Mouse (Mus musculus) liver, embryonic 14.5 days (tissue): Measurements from ENCODE around the gene BC028528. TPM values are rescaled to one million over a fixed set of nuclear protein-coding genes. Genes with fewer than 3 reads are reported as not detected.
A peak's percentile ranks its signal among the peaks of the same experiment; 100 is the strongest.

Source experiments
- ATAC-seq: fragments of 200-750 bp; cut with Nextera tagmentation; 2 replicates; pipeline ENCODE4 v1.8.0; 2017; ENCODE audit warnings: moderate number of reproducible peaks, mild to moderate bottlenecking, moderate library complexity; ENCODE audit not compliant: insufficient read depth
- DNase-seq, 3 experiments: peaks; one replicate each; pipeline ENCODE4 v3.0.0-alpha.2; 2012 to 2013; ENCODE audit warnings: low read depth in 3 of 3, low spot score in 3 of 3
- H3K27ac ChIP-seq: fragments of 300-500 bp; sonication (generic); 2 replicates; pipeline ENCODE4 v1.5.1; 2014; ENCODE audit warnings: moderate library complexity, mild to moderate bottlenecking, control low read depth, inconsistent platforms
- H3K27me3 ChIP-seq: fragments of 300-500 bp; sonication (generic); 2 replicates; pipeline ENCODE4 v1.6.1; 2014; ENCODE audit warnings: mild to moderate bottlenecking, low read length, moderate library complexity; ENCODE audit not compliant: control insufficient read depth, insufficient read depth
- H3K36me3 ChIP-seq: fragments of 300-500 bp; sonication (generic); replicated peaks from 2 replicates; pipeline ENCODE4 v1.6.1; 2014; ENCODE audit warnings: low read depth; ENCODE audit not compliant: control insufficient read depth, insufficient read depth
- H3K4me1 ChIP-seq, 2 experiments: fragments of 200-500 bp in 1 of 2; fragments of 300-500 bp in 1 of 2; sonication (generic) in 1 of 2; replicated peaks; 2 replicates each; pipeline ENCODE4 v1.6.1; 2012 to 2014; ENCODE audit warnings: antibody characterized with exemption in 1 of 2, inconsistent platforms in 1 of 2, low read length in 1 of 2; ENCODE audit not compliant: control insufficient read depth in 2 of 2, insufficient read depth in 2 of 2
- H3K4me2 ChIP-seq: fragments of 300-500 bp; sonication (generic); 2 replicates; pipeline ENCODE4 v1.6.1; 2014; ENCODE audit warnings: low read depth, mild to moderate bottlenecking, control low read depth, moderate library complexity
- H3K4me3 ChIP-seq, 2 experiments: fragments of 200-500 bp in 1 of 2; fragments of 300-500 bp in 1 of 2; sonication (generic) in 1 of 2; 2 replicates each; pipeline ENCODE4 v1.5.1; 2012 to 2014; ENCODE audit warnings: low read depth in 2 of 2, low read length in 2 of 2, mild to moderate bottlenecking in 2 of 2, control low read depth in 1 of 2, inconsistent platforms in 1 of 2, moderate library complexity in 1 of 2; ENCODE audit not compliant: insufficient read depth in 1 of 2
- H3K9ac ChIP-seq: fragments of 300-500 bp; sonication (generic); replicated peaks from 2 replicates; pipeline ENCODE4 v1.6.1; 2014; ENCODE audit warnings: mild to moderate bottlenecking, control low read depth, moderate library complexity
- H3K9me3 ChIP-seq: fragments of 300-500 bp; sonication (generic); 2 replicates; pipeline ENCODE4 v1.6.1; 2016; ENCODE audit warnings: low read length, mixed read lengths; ENCODE audit not compliant: control insufficient read depth
- CTCF ChIP-seq: IDR thresholded peaks from 2 replicates; pipeline ENCODE4 v1.5.1; 2016; ENCODE audit warnings: antibody characterized with exemption, low read depth, control low read depth
- EP300 ChIP-seq: IDR thresholded peaks from 2 replicates; pipeline ENCODE4 v1.6.1; 2016; ENCODE audit warnings: antibody characterized with exemption, low read depth
- WGBS: fragments of 180-500 bp; shearing (Covaris S2); extraction: QIAGEN DNeasy Blood & Tissue Kit; methylation state at CpG from one replicate; pipeline ENCODE4 v1.1.7; 2014; ENCODE audit not compliant: insufficient replicate concordance; 5-methylcytosine and 5-hydroxymethylcytosine counted together
- polyA plus RNA-seq, 2 experiments: library from polyadenylated mRNA; depleted of rRNA in 1 of 2; stranded (reverse) in 1 of 2; unstranded in 1 of 2; fragments of >200 nt; fragmentation: Nextera tagmentation in 1 of 2; extraction: Ambion mirVana in 1 of 2; gene quantifications; 2 replicates each; pipeline versions ENCODE4 v1.2.1 to v1.2.3; 2012 to 2014

BC028528 gene
- polyA plus RNA-seq, 2 experiments = 5.1 TPM

GRCm38 (mm10) chr3:95905146-95905939 lies 13.5 kb upstream of the BC028528 start:
- DNase-seq (no peak), ATAC-seq (peak; percentile 56; the same call in 1 of the 2 replicates)
- H3K27me3 ChIP-seq = peaks cover 47% of the 10 kb centered on the region

GRCm38 (mm10) chr3:95904568-95904967 lies 12.8 kb upstream of the BC028528 start, which contains the start of gene Car14:
Gene Car14, minus strand, starts transcription at chr3:95904691.
- DNase-seq = no peak

More at GRCm38 (mm10) chr3:95905146-95905939, 13.5 kb upstream of the BC028528 start:
- peak overlapping the region; percentile 60 for H3K4me2 ChIP-seq
- H3K4me3 ChIP-seq = peak overlapping the region; percentile 33 to 39
- peaks cover 0 to 14% of the 10 kb centered on the region in 2 experiments; a peak in 2 of 4 replicates for H3K4me1 ChIP-seq
- no peak overlapping the region for H3K27ac ChIP-seq
- H3K9me3 ChIP-seq = no peaks in the 10 kb centered on the region
- no peaks in the 10 kb centered on the region for H3K36me3 ChIP-seq
- no peak for TF ChIP-seq EP300
- no peak for TF ChIP-seq CTCF
- H3K9ac ChIP-seq = no peak overlapping the region
- under 1% methylated on average over 18 of the region's 18 CpGs for WGBS

DNA sequence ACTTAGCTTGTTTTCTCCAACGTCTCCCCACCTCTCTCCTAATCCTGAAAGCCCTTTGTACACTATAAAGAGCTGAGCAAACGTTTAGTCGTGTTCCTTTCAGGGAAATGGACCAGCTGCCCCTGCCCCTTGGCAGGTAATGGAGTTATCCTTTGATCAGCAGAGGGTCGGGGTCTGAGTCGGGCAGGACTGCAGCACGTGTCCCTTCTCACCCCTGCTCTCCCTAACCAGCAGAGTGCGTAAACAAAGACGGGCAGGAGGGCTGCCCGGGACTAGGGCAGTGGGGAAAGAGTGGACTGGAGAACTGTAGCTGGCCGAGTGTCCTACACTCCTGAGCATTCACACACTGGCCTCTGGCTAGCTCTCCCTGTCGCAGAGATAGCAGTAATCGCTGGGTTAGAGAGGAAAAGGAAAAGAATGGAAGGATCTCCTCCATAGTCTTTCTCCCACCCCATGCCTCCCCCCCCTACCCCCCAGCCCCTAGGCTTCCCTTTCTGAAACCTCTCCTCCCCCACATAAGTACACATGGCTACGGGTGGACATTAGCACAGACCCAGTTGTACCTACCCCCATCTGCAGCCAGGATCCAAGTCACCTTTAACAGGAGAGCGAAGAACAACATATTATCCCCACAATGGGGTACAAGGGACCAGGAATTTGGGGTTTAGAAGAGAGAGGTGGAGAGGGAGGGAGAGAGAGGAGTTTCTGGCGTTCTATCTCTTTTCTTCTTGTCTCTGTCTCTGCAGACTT lies 12.1 kb upstream of the BC028528 start:
- H3K9ac ChIP-seq = peak overlapping the region; percentile 13; the same call in 1 of the 2 replicates
- peak overlapping the region; percentile 60 for H3K4me2 ChIP-seq
- no peak for TF ChIP-seq EP300
- no peak for TF ChIP-seq CTCF
- peak overlapping the region; percentile 16 to 24; a peak in 2 of 4 replicates for H3K4me3 ChIP-seq
- peak overlapping the region; percentile 34; the same call in 1 of the 2 replicates for H3K27ac ChIP-seq
- ATAC-seq = peak; percentile 66
- DNase-seq = no peak
- peaks cover 47% of the 10 kb centered on the region for H3K27me3 ChIP-seq
- peaks cover 0 to 14% of the 10 kb centered on the region in 2 experiments; a peak in 2 of 4 replicates for H3K4me1 ChIP-seq
- H3K36me3 ChIP-seq = no peaks in the 10 kb centered on the region
- H3K9me3 ChIP-seq = no peaks in the 10 kb centered on the region
- 14% methylated on average over 15 of the region's 15 CpGs for WGBS

More at GRCm38 (mm10) chr3:95904568-95904967, 12.8 kb upstream of the BC028528 start, which contains the start of gene Car14:
- H3K9me3 ChIP-seq = no peaks in the 10 kb centered on the region
- 1% methylated on average over 15 of the region's 15 CpGs for WGBS
- peak within 1 kb of the TSS; percentile 60 for H3K4me2 ChIP-seq
- H3K36me3 ChIP-seq = no peaks in the 10 kb centered on the region
- H3K27me3 ChIP-seq = peaks cover 47% of the 10 kb centered on the region
- H3K4me3 ChIP-seq = peak within 1 kb of the TSS; percentile 33 to 39
- H3K27ac ChIP-seq = peak within 1 kb of the TSS; percentile 34
- H3K4me1 ChIP-seq = peaks cover 0 to 14% of the 10 kb centered on the region in 2 experiments; a peak in 2 of 4 replicates
- ATAC-seq = no peak
- peak within 1 kb of the TSS; percentile 13; the same call in 1 of the 2 replicates for H3K9ac ChIP-seq
- TF ChIP-seq EP300 (no peak), CTCF (no peak)

- Histone ChIP-seq H3K4me1 (peaks cover 0 to 14% of the 10 kb centered on the region in 2 experiments; a peak in 2 of 4 replicates), H3K36me3 (no peaks in the 10 kb centered on the region), H3K4me2 (no peak overlapping the region), H3K9ac (no peak overlapping the region), H3K27me3 (peaks cover 47% of the 10 kb centered on the region), H3K9me3 (no peaks in the 10 kb centered on the region), H3K4me3 (no peak overlapping the region), H3K27ac (no peak overlapping the region)
- 41% methylated on average over 6 of the region's 6 CpGs for WGBS
- TF ChIP-seq CTCF (no peak), EP300 (no peak)
- ATAC-seq (no peak), DNase-seq (no peak)
Observed at GRCm38 (mm10) chr3:95902643-95903042, 10.8 kb upstream of the BC028528 start.

- Histone ChIP-seq H3K9ac (no peak overlapping the region), H3K27me3 (peaks cover 47% of the 10 kb centered on the region), H3K36me3 (no peaks in the 10 kb centered on the region), H3K4me3 (no peak overlapping the region), H3K4me1 (peaks cover 0 to 14% of the 10 kb centered on the region in 2 experiments; a peak in 2 of 4 replicates), H3K4me2 (no peak overlapping the region), H3K9me3 (no peaks in the 10 kb centered on the region), H3K27ac (no peak overlapping the region)
- no peak for TF ChIP-seq CTCF
- no peak for TF ChIP-seq EP300
- DNase-seq (no peak), ATAC-seq (no peak)
Observed at GRCm38 (mm10) chr3:95902373-95902625, 10.5 kb upstream of the BC028528 start.
